Mouse (Mus musculus) limb, embryonic 15.5 days (tissue): ENCODE measurements around the gene Arhgef10l. TPM values are rescaled to one million over a fixed set of nuclear protein-coding genes. Genes with fewer than 3 reads are reported as not detected.

Experiments
- ATAC-seq: fragments of 200-750 bp; cut with Nextera tagmentation; 2 replicates; pipeline ENCODE4 v1.8.0; 2017; ENCODE audit warnings: low read depth, moderate TSS enrichment; ENCODE audit not compliant: insufficient number of reproducible peaks, low FRiP score, low TSS enrichment
- H3K27ac ChIP-seq: fragments of 300-500 bp; sonication (generic); 2 replicates; pipeline ENCODE4 v1.5.1; 2015; ENCODE audit warnings: moderate library complexity, mild to moderate bottlenecking, inconsistent platforms
- H3K27me3 ChIP-seq: fragments of 300-500 bp; sonication (generic); 2 replicates; pipeline ENCODE4 v1.6.1; 2015; ENCODE audit warnings: inconsistent platforms
- H3K36me3 ChIP-seq: fragments of 300-500 bp; sonication (generic); 2 replicates; pipeline ENCODE4 v1.6.1; 2015; ENCODE audit warnings: inconsistent platforms
- H3K4me1 ChIP-seq: fragments of 300-500 bp; sonication (generic); 2 replicates; pipeline ENCODE4 v1.6.1; 2015; ENCODE audit warnings: inconsistent platforms
- H3K4me2 ChIP-seq: fragments of 300-500 bp; sonication (generic); 2 replicates; pipeline ENCODE4 v1.6.1; 2015; ENCODE audit warnings: mild to moderate bottlenecking, inconsistent platforms
- H3K4me3 ChIP-seq: fragments of 300-500 bp; sonication (generic); 2 replicates; pipeline ENCODE4 v1.5.1; 2015; ENCODE audit warnings: mild to moderate bottlenecking, inconsistent platforms
- H3K9ac ChIP-seq: fragments of 300-500 bp; sonication (generic); 2 replicates; pipeline ENCODE4 v1.6.1; 2015; ENCODE audit warnings: inconsistent platforms
- H3K9me3 ChIP-seq: fragments of 300-500 bp; sonication (generic); 2 replicates; pipeline ENCODE4 v1.6.1; 2016; ENCODE audit warnings: inconsistent platforms
- WGBS: fragments of 180-500 bp; shearing (Covaris S2); methylation state at CpG from one replicate; pipeline ENCODE4 v1.1.7; 2015; 5-methylcytosine and 5-hydroxymethylcytosine counted together
- polyA plus RNA-seq: library from polyadenylated mRNA; unstranded; fragments of >200 nt; fragmentation: Nextera tagmentation; extraction: Ambion mirVana; gene quantifications from 2 replicates; pipeline ENCODE4 v1.2.1, GENCODE M21; 2015

The Arhgef10l gene
- polyA plus RNA-seq: 22.4 and 23.0 TPM in 2 replicates

GRCm38 (mm10) chr4:140665760-140666159 is at the start of gene Arhgef10l:
Arhgef10l (minus strand) TSS chr4:140666012.
- H3K27me3 ChIP-seq: no peaks in the 10 kb centered on the region
- H3K27ac ChIP-seq: no peak within 1 kb of the TSS
- ATAC-seq: no peak
- H3K9me3 ChIP-seq: no peaks in the 10 kb centered on the region
- H3K36me3 ChIP-seq: no peaks in the 10 kb centered on the region
- H3K4me2 ChIP-seq: no peak within 1 kb of the TSS
- WGBS: 48% methylated on average over 11 of the region's 11 CpGs
- no peak within 1 kb of the TSS; the same call in 1 of the 2 replicates for H3K4me3 ChIP-seq
- H3K9ac ChIP-seq: no peak within 1 kb of the TSS
- peaks cover 26% of the 10 kb centered on the region for H3K4me1 ChIP-seq

DNA sequence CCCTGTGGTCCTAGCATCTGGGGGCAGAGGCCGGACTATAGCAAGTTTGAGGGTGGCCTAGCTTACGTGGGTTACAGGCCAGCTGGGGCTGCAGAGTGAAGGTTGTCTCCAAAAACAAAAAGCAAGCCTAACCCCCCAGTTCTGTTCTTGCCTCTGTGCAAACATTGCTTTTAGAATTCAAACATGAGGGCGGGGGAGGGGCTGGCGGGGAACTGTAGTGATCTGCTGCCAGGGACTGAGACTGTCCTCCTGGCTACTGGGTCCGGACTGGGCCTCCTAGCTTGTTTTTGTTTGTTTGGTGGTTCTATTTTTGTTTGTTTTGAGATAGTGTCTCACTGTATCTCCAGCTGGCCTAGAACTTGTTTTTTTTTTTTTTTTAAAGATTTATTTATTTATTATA is 48.8 kb upstream of the Arhgef10l start:
- no peak overlapping the region for H3K4me2 ChIP-seq
- H3K9ac ChIP-seq: no peak overlapping the region
- H3K27ac ChIP-seq: no peak overlapping the region
- no peaks in the 10 kb centered on the region for H3K27me3 ChIP-seq
- WGBS: 93% methylated on average over 5 of the region's 5 CpGs
- H3K36me3 ChIP-seq: peaks cover 92% of the 10 kb centered on the region
- H3K9me3 ChIP-seq: no peaks in the 10 kb centered on the region
- ATAC-seq: no peak
- H3K4me3 ChIP-seq: no peak overlapping the region
- peaks cover 27% of the 10 kb centered on the region for H3K4me1 ChIP-seq

- no peak overlapping the region for H3K4me3 ChIP-seq
- ATAC-seq: peak; percentile 68
- 52% methylated on average over 29 of the region's 29 CpGs for WGBS
- no peak overlapping the region for H3K9ac ChIP-seq
- no peaks in the 10 kb centered on the region for H3K27me3 ChIP-seq
- H3K9me3 ChIP-seq: no peaks in the 10 kb centered on the region
- peaks cover 35% of the 10 kb centered on the region for H3K4me1 ChIP-seq
- H3K4me2 ChIP-seq: no peak overlapping the region
- H3K36me3 ChIP-seq: peaks cover 93% of the 10 kb centered on the region
- peak overlapping the region; percentile 51 for H3K27ac ChIP-seq
These were observed 47.9 kb upstream of the Arhgef10l start for GRCm38 (mm10) chr4:140713480-140714365.

- WGBS: 81% methylated on average over 5 of the region's 5 CpGs
- peaks cover 57% of the 10 kb centered on the region for H3K4me1 ChIP-seq
- ATAC-seq: no peak
- H3K4me3 ChIP-seq: no peak overlapping the region
- H3K4me2 ChIP-seq: no peak overlapping the region
- no peak overlapping the region for H3K9ac ChIP-seq
- H3K9me3 ChIP-seq: no peaks in the 10 kb centered on the region
- H3K27me3 ChIP-seq: no peaks in the 10 kb centered on the region
- no peak overlapping the region for H3K27ac ChIP-seq
- peaks cover 84% of the 10 kb centered on the region for H3K36me3 ChIP-seq
These were observed 45.5 kb upstream of the Arhgef10l start for GRCm38 (mm10) chr4:140711360-140711759.

GRCm38 (mm10) chr4:140710781-140711180 is 45.0 kb upstream of the Arhgef10l start:
- Histone ChIP-seq H3K27ac (0 out of 2 replicates have a peak overlapping the region, but pooled peaks have one; percentile 50), H3K9me3 (no peaks in the 10 kb centered on the region), H3K36me3 (peaks cover 83% of the 10 kb centered on the region), H3K4me3 (no peak overlapping the region), H3K9ac (no peak overlapping the region), H3K4me2 (no peak overlapping the region), H3K27me3 (no peaks in the 10 kb centered on the region), H3K4me1 (peaks cover 60% of the 10 kb centered on the region)
- WGBS: 65% methylated on average over 10 of the region's 10 CpGs
- ATAC-seq: no peak

DNA sequence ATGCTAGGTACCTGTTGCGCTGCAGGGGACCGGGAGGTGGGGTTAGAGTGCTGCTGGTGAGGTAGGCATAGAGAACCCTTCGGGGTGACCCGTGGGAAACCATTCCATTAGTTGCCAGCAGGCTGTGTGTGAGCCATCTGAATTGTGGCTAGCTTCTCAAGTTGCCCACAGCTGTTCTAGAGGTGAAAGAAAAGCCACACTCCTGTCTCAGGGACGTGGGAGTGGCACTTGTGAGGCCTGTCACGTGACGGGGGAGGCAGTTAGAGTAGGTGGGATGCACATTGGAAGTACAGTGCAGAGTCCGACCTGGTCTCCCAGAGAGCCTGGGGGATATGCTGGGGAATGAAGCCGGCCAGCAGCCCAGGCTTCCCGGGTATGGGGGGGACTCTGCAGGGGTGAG is 43.8 kb upstream of the Arhgef10l start:
- H3K36me3 ChIP-seq: peaks cover 77% of the 10 kb centered on the region
- peaks cover 63% of the 10 kb centered on the region for H3K4me1 ChIP-seq
- H3K4me2 ChIP-seq: no peak overlapping the region
- no peak overlapping the region for H3K4me3 ChIP-seq
- H3K9ac ChIP-seq: no peak overlapping the region
- 80% methylated on average over 10 of the region's 10 CpGs for WGBS
- no peak for ATAC-seq
- H3K27me3 ChIP-seq: no peaks in the 10 kb centered on the region
- no peaks in the 10 kb centered on the region for H3K9me3 ChIP-seq
- no peak overlapping the region for H3K27ac ChIP-seq

- Histone ChIP-seq H3K9me3 (no peaks in the 10 kb centered on the region), H3K4me2 (no peak overlapping the region), H3K4me1 (peaks cover 63% of the 10 kb centered on the region), H3K4me3 (no peak overlapping the region), H3K36me3 (peaks cover 72% of the 10 kb centered on the region), H3K27ac (no peak overlapping the region), H3K27me3 (no peaks in the 10 kb centered on the region), H3K9ac (no peak overlapping the region)
- no peak for ATAC-seq
- 78% methylated on average over 7 of the region's 7 CpGs for WGBS
These were observed 43.3 kb upstream of the Arhgef10l start for GRCm38 (mm10) chr4:140709111-140709510.

DNA sequence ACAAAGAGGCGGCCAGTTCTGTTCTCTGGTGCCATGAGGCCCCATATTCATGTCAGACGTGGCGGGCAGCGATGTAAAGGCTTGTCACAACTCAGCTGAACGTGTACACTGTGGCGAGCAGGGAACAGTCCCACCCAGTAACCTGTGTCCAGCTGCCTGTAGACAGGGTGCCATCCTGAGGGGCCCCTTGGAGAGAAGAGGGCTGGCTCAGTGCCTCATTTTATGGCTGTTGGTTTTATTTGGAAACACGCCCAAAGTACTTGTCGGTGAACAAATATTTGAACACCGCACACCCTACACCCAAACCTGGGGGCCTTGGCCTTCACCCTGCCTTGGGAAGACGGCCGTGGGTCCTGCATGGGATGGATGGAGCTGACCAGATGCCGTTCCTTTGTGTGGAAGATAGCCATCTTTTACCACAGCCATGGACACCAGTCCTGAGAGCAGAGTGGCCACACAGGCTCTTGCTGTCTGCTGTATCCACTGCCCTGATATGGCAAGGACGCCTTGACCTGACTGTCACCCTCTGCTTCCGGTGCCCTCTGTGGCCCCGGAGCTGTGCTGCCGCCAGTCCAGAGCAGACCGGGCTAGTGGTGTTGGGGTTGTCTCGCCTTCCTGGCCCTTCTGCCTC is 42.6 kb upstream of the Arhgef10l start:
- Histone ChIP-seq H3K4me3 (no peak overlapping the region), H3K9me3 (no peaks in the 10 kb centered on the region), H3K27ac (no peak overlapping the region; the same call in 1 of the 2 replicates), H3K9ac (no peak overlapping the region), H3K4me1 (peaks cover 64% of the 10 kb centered on the region), H3K4me2 (no peak overlapping the region), H3K27me3 (no peaks in the 10 kb centered on the region), H3K36me3 (peaks cover 65% of the 10 kb centered on the region)
- 73% methylated on average over 18 of the region's 18 CpGs for WGBS
- ATAC-seq: no peak

- Histone ChIP-seq H3K9ac (no peak overlapping the region), H3K4me1 (peaks cover 65% of the 10 kb centered on the region), H3K36me3 (peaks cover 57% of the 10 kb centered on the region), H3K4me3 (no peak overlapping the region), H3K27me3 (no peaks in the 10 kb centered on the region), H3K9me3 (no peaks in the 10 kb centered on the region), H3K27ac (no peak overlapping the region), H3K4me2 (no peak overlapping the region)
- no peak for ATAC-seq
- WGBS: 65% methylated on average over 4 of the region's 4 CpGs
These were observed 41.8 kb upstream of the Arhgef10l start for GRCm38 (mm10) chr4:140707615-140708014.

DNA sequence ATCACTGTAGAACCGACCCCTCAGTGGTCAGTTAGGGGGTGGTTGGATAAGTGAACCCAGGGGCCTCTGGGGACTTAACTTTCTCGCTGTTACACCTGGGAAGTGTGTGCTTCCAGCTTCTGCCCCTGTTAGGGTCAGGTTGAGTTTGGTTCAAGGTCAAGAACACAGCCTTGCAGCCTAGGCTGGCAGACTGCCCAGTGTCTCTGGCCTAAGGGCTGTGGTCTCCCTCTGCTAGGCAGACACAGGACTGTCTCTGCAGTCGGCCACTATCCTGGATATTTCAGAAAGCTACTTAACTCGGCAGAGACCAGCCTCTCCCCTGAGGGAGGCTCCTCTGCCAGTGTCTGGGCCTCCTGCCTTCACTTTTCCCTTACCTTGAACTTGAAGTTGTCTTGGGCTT is 38.4 kb upstream of the Arhgef10l start:
- ATAC-seq: no peak
- no peaks in the 10 kb centered on the region for H3K27me3 ChIP-seq
- H3K4me2 ChIP-seq: peak overlapping the region; percentile 81; the same call in 1 of the 2 replicates
- no peaks in the 10 kb centered on the region for H3K9me3 ChIP-seq
- H3K36me3 ChIP-seq: peaks cover 26% of the 10 kb centered on the region
- 45% methylated on average over 4 of the region's 4 CpGs for WGBS
- H3K27ac ChIP-seq: peak overlapping the region; percentile 98
- H3K4me3 ChIP-seq: 0 out of 2 replicates have a peak overlapping the region, but pooled peaks have one; percentile 86
- H3K9ac ChIP-seq: 0 out of 2 replicates have a peak overlapping the region, but pooled peaks have one; percentile 92
- peaks cover 67% of the 10 kb centered on the region for H3K4me1 ChIP-seq

GRCm38 (mm10) chr4:140703636-140704035 is 37.8 kb upstream of the Arhgef10l start:
- H3K9me3 ChIP-seq: no peaks in the 10 kb centered on the region
- WGBS: 11% methylated on average over 8 of the region's 8 CpGs
- H3K27me3 ChIP-seq: no peaks in the 10 kb centered on the region; the same call in 1 of the 2 replicates
- ATAC-seq: no peak
- H3K4me1 ChIP-seq: peaks cover 63% of the 10 kb centered on the region
- H3K4me2 ChIP-seq: peak overlapping the region; percentile 81
- peak overlapping the region; percentile 98; the same call in 1 of the 2 replicates for H3K27ac ChIP-seq
- 0 out of 2 replicates have a peak overlapping the region, but pooled peaks have one; percentile 92 for H3K9ac ChIP-seq
- peak overlapping the region; percentile 86 for H3K4me3 ChIP-seq
- peaks cover 21% of the 10 kb centered on the region for H3K36me3 ChIP-seq
